Mouse (Mus musculus): Measurements from ENCODE around the gene Wdr11. TPM values are rescaled to one million over a fixed set of nuclear protein-coding genes. Genes with fewer than 3 reads are reported as not detected.

The Wdr11 gene
- polyA plus RNA-seq, 1 experiment from 2014 or later: 53.6 TPM

- no peak for ATAC-seq (ENCODE audit: low FRiP score, low TSS enrichment)
- Histone ChIP-seq H3K4me2 (replicated peaks; ENCODE audit: low read depth, low read length) (no peak overlapping the region), H3K4me3 (ENCODE audit: low read length) (no peak overlapping the region), H3K27ac (ENCODE audit: low read length) (peak overlapping the region; percentile 48), H3K9me3 (ENCODE audit: low read length) (no peaks in the 10 kb centered on the region), H3K4me1 (ENCODE audit: insufficient read depth, low read length) (peaks cover 49% of the 10 kb centered on the region), H3K27me3 (ENCODE audit: insufficient read depth, low read length) (no peaks in the 10 kb centered on the region), H3K9ac (replicated peaks; ENCODE audit: low read length) (no peak overlapping the region), H3K36me3 (ENCODE audit: insufficient read depth, low read length) (no peaks in the 10 kb centered on the region)
- 27% methylated on average over 8 of the region's 8 CpGs for WGBS
These were observed 86.8 kb downstream of the Wdr11 start for GRCm38 (mm10) chr7:129678431-129678830.

- 0 out of 2 replicates have a peak, but pooled peaks have one; percentile 4 for ATAC-seq (ENCODE audit: low FRiP score, low TSS enrichment)
- Histone ChIP-seq H3K27ac (ENCODE audit: low read length) (peak overlapping the region; percentile 48), H3K4me1 (ENCODE audit: insufficient read depth, low read length) (peaks cover 49% of the 10 kb centered on the region), H3K9ac (replicated peaks; ENCODE audit: low read length) (no peak overlapping the region), H3K36me3 (ENCODE audit: insufficient read depth, low read length) (no peaks in the 10 kb centered on the region), H3K9me3 (ENCODE audit: low read length) (no peaks in the 10 kb centered on the region), H3K4me3 (ENCODE audit: low read length) (no peak overlapping the region), H3K27me3 (ENCODE audit: insufficient read depth, low read length) (no peaks in the 10 kb centered on the region), H3K4me2 (replicated peaks; ENCODE audit: low read depth, low read length) (no peak overlapping the region)
- WGBS: 14% methylated on average over 8 of the region's 8 CpGs
These were observed 87.3 kb downstream of the Wdr11 start for GRCm38 (mm10) chr7:129678972-129679371.

GRCm38 (mm10) chr7:129680534-129681210 lies 89.0 kb downstream of the Wdr11 start:
- 7% methylated on average over 10 of the region's 10 CpGs for WGBS
- Histone ChIP-seq H3K27me3 (ENCODE audit: insufficient read depth, low read length) (no peaks in the 10 kb centered on the region), H3K9ac (replicated peaks; ENCODE audit: low read length) (no peak overlapping the region), H3K4me2 (replicated peaks; ENCODE audit: low read depth, low read length) (no peak overlapping the region), H3K4me1 (ENCODE audit: insufficient read depth, low read length) (peaks cover 52% of the 10 kb centered on the region), H3K4me3 (ENCODE audit: low read length) (no peak overlapping the region), H3K27ac (ENCODE audit: low read length) (peak overlapping the region; percentile 94), H3K36me3 (ENCODE audit: insufficient read depth, low read length) (no peaks in the 10 kb centered on the region), H3K9me3 (ENCODE audit: low read length) (no peaks in the 10 kb centered on the region)
- ATAC-seq (ENCODE audit: low FRiP score, low TSS enrichment): peak; percentile 87

GRCm38 (mm10) chr7:129682525-129682924 lies 90.9 kb downstream of the Wdr11 start:
- peak; percentile 3; the same call in 1 of the 2 replicates for ATAC-seq (ENCODE audit: low FRiP score, low TSS enrichment)
- Histone ChIP-seq H3K9ac (replicated peaks; ENCODE audit: low read length) (no peak overlapping the region), H3K4me1 (ENCODE audit: insufficient read depth, low read length) (peaks cover 67% of the 10 kb centered on the region), H3K9me3 (ENCODE audit: low read length) (no peaks in the 10 kb centered on the region), H3K27ac (ENCODE audit: low read length) (peak overlapping the region; percentile 94), H3K27me3 (ENCODE audit: insufficient read depth, low read length) (no peaks in the 10 kb centered on the region), H3K4me3 (ENCODE audit: low read length) (no peak overlapping the region), H3K4me2 (replicated peaks; ENCODE audit: low read depth, low read length) (no peak overlapping the region), H3K36me3 (ENCODE audit: insufficient read depth, low read length) (no peaks in the 10 kb centered on the region)
- 34% methylated on average over 3 of the region's 3 CpGs for WGBS

- Histone ChIP-seq H3K27me3 (ENCODE audit: insufficient read depth, low read length) (no peaks in the 10 kb centered on the region), H3K9ac (replicated peaks; ENCODE audit: low read length) (no peak overlapping the region), H3K36me3 (ENCODE audit: insufficient read depth, low read length) (no peaks in the 10 kb centered on the region), H3K4me2 (replicated peaks; ENCODE audit: low read depth, low read length) (no peak overlapping the region), H3K4me3 (ENCODE audit: low read length) (no peak overlapping the region), H3K9me3 (ENCODE audit: low read length) (no peaks in the 10 kb centered on the region), H3K27ac (ENCODE audit: low read length) (no peak overlapping the region; the same call in 1 of the 2 replicates), H3K4me1 (ENCODE audit: insufficient read depth, low read length) (peaks cover 51% of the 10 kb centered on the region)
- WGBS: 68% methylated on average over 5 of the region's 5 CpGs
- no peak for ATAC-seq (ENCODE audit: low FRiP score, low TSS enrichment)
These were observed 93.7 kb downstream of the Wdr11 start for GRCm38 (mm10) chr7:129685326-129685725.

Data from kidney, embryonic 16.5 days (tissue).